ENCODE assay signal across 16 mouse cellular contexts in genomic region chr13:76256350-76256749, GRCm38 (mm10). TPM values are rescaled to one million over a fixed set of nuclear protein-coding genes. Genes with fewer than 3 reads are reported as not detected.
DNase-seq lines count a peak whose midpoint lies in the region; ATAC-seq and TF ChIP-seq lines count a peak whose summit lies in the region.
"Had no signal": no experiment of that assay in that cellular context is flagged by ENCODE, and none has a peak within 500 bp of the region (broad histone marks: within the 10 kb centered on the region; RNA-seq: fewer than 3 reads in every experiment).

No protein-coding gene starts in this region.

- TF ChIP-seq POLR2A in bone marrow macrophage, adult 2 months (IDR thresholded peaks at IDR 0.05; ENCODE audit: borderline replicate concordance, low read depth, low read length): no peak

- ATAC-seq in kidney, embryonic 15.5 days (replicated peaks; ENCODE audit: low FRiP score): no peak
- no peak for ATAC-seq in forebrain, embryonic 12.5 days (ENCODE audit: low FRiP score)
- ATAC-seq: forebrain, embryonic 13.5 days had no signal

- no peaks in the 10 kb centered on the region for H3K27me3 ChIP-seq in kidney, embryonic 15.5 days
- H3K27me3 ChIP-seq in forebrain, embryonic 12.5 days: no peaks in the 10 kb centered on the region
- H3K27me3 ChIP-seq: forebrain, embryonic 13.5 days; hindbrain, embryonic 15.5 days; liver, embryonic 13.5 days had no signal

- 73% methylated on average over 3 of the region's 3 CpGs for WGBS in kidney, embryonic 15.5 days
- 88% methylated on average over 3 of the region's 3 CpGs for WGBS in forebrain, embryonic 12.5 days

- no peak overlapping the region for H3K4me2 ChIP-seq in kidney, embryonic 15.5 days
- no peak overlapping the region for H3K4me2 ChIP-seq in forebrain, embryonic 12.5 days
- H3K4me2 ChIP-seq: forebrain, embryonic 13.5 days; hindbrain, embryonic 15.5 days; liver, embryonic 13.5 days had no signal

- no peaks in the 10 kb centered on the region for H3K9me3 ChIP-seq in kidney, embryonic 15.5 days (replicated peaks)
- H3K9me3 ChIP-seq in forebrain, embryonic 12.5 days: no peaks in the 10 kb centered on the region
- H3K9me3 ChIP-seq: forebrain, embryonic 13.5 days; hindbrain, embryonic 15.5 days; liver, embryonic 13.5 days had no signal

- peak; percentile 6 to 15 for DNase-seq in kidney, adult 8-10 months
- DNase-seq in B cell, adult 2 months: peak; percentile 46 to 50
- DNase-seq in kidney, postnatal 36 days: peak; percentile 16 to 18
- no peak for DNase-seq in Muller cell, postnatal 12 days (ENCODE audit: inconsistent ontology term)
- DNase-seq in embryo, embryonic 11 days: no peak
- DNase-seq: cerebellum, adult 18-20 months; liver, embryonic 13.5 days; right cerebral cortex, postnatal 14 days had no signal

- no peak for TF ChIP-seq CTCF in bone marrow macrophage, adult 2 months (IDR thresholded peaks at IDR 0.05; ENCODE audit: low read depth, low read length)

- no peaks in the 10 kb centered on the region for H3K4me1 ChIP-seq in kidney, embryonic 15.5 days
- peaks cover 17% of the 10 kb centered on the region for H3K4me1 ChIP-seq in bone marrow macrophage, adult 2 months (ENCODE audit: control insufficient read depth, insufficient read depth, low read length)
- H3K4me1 ChIP-seq in forebrain, embryonic 12.5 days: no peaks in the 10 kb centered on the region
- H3K4me1 ChIP-seq: forebrain, embryonic 13.5 days; hindbrain, embryonic 15.5 days; liver, embryonic 13.5 days had no signal

- H3K4me3 ChIP-seq in kidney, embryonic 15.5 days (replicated peaks): no peak overlapping the region
- no peak overlapping the region for H3K4me3 ChIP-seq in bone marrow macrophage, adult 2 months (ENCODE audit: insufficient read depth, low read length)
- H3K4me3 ChIP-seq in forebrain, embryonic 12.5 days (replicated peaks): no peak overlapping the region
- H3K4me3 ChIP-seq: forebrain, embryonic 13.5 days; hindbrain, embryonic 15.5 days; layer of hippocampus, adult 2 months; liver, embryonic 13.5 days had no signal

- no peaks in the 10 kb centered on the region for H3K36me3 ChIP-seq in kidney, embryonic 15.5 days
- no peaks in the 10 kb centered on the region for H3K36me3 ChIP-seq in forebrain, embryonic 12.5 days (replicated peaks)
- H3K36me3 ChIP-seq: hindbrain, embryonic 15.5 days; liver, embryonic 13.5 days had no signal

- H3K9ac ChIP-seq in kidney, embryonic 15.5 days: no peak overlapping the region
- H3K9ac ChIP-seq in forebrain, embryonic 12.5 days: no peak overlapping the region
- H3K9ac ChIP-seq: forebrain, embryonic 13.5 days; hindbrain, embryonic 15.5 days; liver, embryonic 13.5 days had no signal

- no peak overlapping the region for H3K27ac ChIP-seq in kidney, embryonic 15.5 days
- H3K27ac ChIP-seq in bone marrow macrophage, adult 2 months (ENCODE audit: insufficient read depth, low read depth, low read length): peak overlapping the region; percentile 30
- no peak overlapping the region for H3K27ac ChIP-seq in forebrain, embryonic 12.5 days
- H3K27ac ChIP-seq: forebrain, embryonic 13.5 days; hindbrain, embryonic 15.5 days; layer of hippocampus, adult 2 months; liver, embryonic 13.5 days had no signal

RNA-seq across cellular contexts. Expression of gene Fam81b, which starts 48.5 kb away (rescaled TPM):
- polyA plus RNA-seq in kidney, embryonic 15.5 days (2015; fragmentation: Nextera tagmentation; extraction: Ambion mirVana): not detected in 2 replicates
- polyA plus RNA-seq in bone marrow macrophage, adult 2 months (2012; ENCODE audit: insufficient read depth, insufficient read length, missing spikeins): not detected in 2 replicates
- polyA plus RNA-seq in forebrain, embryonic 12.5 days (2016; fragmentation: Nextera tagmentation; extraction: Ambion mirVana): 0.29 and 0.41 TPM in 2 replicates
- polyA plus RNA-seq: embryonic facial prominence, embryonic 11.5 days; heart, embryonic 14.5 days; liver, embryonic 13.5 days had no signal

Comparison
In these comparisons a context has a peak if more than half of its experiments do, and no peak if none do; other contexts are left out.
1. DNase-seq: peak in kidney, adult 8-10 months (2 of 2), B cell, adult 2 months (2 of 2) and kidney, postnatal 36 days (2 of 2); none in Muller cell, postnatal 12 days (single experiment) and embryo, embryonic 11 days (single experiment).